Mouse (Mus musculus) erythroid progenitor cell, adult 5-6 weeks (primary cell): Measurements from ENCODE around the gene Txlng. TPM values are rescaled to one million over a fixed set of nuclear protein-coding genes. Genes with fewer than 3 reads are reported as not detected.

Source experiments
- ATAC-seq: replicated peaks from 2 replicates; pipeline ENCODE4 v1.8.0; 2016; ENCODE audit warnings: moderate number of reproducible peaks, mild to moderate bottlenecking, moderate TSS enrichment, inconsistent platforms; ENCODE audit not compliant: poor library complexity, low FRiP score, severe bottlenecking
- total RNA-seq, 2 experiments: library from RNA; stranded (forward) in 1 of 2; stranded (reverse) in 1 of 2; fragments of 150-400 nt in 1 of 2; fragments of 186-747, 209-891 nt in 1 of 2; gene quantifications; 2 replicates each; pipeline versions ENCODE4 v1.2.3 to v1.2.4; 2015 to 2017; ENCODE audit warnings: low replicate concordance in 2 of 2

Gene Txlng
- total RNA-seq, 2 experiments from 2014 or later, result 5.4 to 8.2 TPM

DNA sequence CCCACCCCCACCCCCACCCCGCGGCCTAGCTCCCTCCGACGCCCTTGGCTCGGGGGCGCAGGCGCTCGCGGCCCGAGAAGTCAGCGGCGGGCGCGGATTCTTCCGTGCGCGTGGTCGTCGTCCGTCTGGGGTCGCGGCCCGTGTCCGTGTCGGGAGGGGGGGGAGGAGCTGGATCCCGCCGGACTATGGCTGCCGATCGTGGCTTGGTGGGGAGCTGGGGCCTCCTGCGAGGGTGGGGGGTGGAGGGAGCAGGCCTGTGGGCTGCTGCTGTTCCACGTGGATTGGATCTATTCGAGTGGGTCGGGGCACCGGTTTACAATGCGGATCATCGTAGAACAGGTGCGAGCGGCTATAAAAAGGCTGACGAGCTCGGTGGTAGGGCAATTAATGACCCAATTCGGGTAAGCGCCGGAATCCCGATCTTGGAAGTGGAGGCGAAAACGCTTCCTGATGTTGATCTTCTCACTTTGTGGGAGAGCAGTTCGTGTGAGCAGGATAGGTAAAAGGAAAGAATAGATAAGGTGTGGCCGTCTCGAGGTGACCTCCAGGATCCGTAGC lies 68.2 kb downstream of the Txlng start:
- no peak for ATAC-seq

GRCm38 (mm10) chrX:162760115-162760942 lies 68.9 kb downstream of the Txlng start, which contains the start of gene Rbbp7:
Rbbp7 (plus strand) TSS chrX:162760402.
- ATAC-seq, result peak; percentile 99

DNA sequence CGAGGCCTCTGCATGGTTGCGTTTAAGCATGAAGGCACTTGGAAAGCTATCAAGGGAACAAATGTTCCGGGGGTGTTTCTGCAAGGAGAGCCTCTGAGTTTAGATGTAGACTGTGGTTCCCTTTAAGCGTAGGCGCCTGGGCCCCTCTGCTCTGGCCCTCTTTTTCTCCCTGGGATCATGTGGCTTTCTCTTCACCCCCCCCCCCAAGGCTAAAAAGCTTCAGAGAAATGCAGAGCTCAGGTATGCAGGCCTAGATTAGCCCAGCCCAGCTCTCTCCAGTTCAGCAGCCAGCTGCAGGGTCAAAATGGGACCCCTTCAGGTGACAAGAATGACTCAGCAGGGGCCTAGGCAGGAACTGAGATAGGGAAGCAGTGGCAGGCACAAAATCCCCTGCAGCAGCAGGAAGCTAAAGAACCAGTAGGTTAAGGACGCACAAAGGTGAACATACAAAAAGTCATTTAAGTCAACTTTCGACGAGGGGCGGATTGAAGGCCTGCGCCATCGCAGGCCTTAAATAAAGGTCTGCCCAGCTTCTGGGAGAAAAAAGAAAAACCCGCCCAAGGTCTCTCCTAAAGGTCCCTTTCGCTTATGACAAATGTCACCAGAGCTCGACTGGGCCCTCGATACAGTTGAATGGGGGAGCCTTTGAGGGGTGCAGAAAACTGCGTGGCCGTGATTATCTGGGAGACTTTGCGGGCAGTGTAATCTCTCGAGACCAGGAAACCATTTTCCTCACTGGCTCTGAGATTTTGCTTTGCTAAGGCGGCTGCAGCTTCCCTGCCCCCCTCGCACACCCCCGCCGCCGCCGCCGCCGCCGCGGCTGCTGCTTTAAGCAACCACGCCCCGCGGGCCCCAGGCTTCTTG lies 69.8 kb downstream of the Txlng start:
- ATAC-seq, result no peak

DNA sequence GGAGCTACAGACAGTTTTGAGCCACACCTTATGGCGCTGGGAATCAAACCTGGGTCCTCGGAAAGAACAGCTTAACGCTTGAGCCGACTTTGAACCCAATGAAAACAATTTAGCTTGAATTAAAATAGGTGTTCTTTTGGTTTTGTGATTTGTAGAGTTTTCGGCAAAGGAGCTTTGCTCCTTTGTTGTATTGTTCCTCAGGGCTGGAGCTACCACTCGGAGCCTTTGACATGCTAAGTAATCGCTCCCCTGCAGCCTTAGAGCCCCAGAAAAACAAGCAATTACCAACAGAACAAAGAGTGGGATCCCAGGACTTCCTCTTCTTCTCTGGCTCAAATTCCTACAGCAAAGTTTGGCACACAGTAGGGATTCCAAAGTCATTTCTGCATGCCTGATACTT lies 73.2 kb downstream of the Txlng start:
- ATAC-seq, result no peak

GRCm38 (mm10) chrX:162754314-162754713 lies 74.9 kb downstream of the Txlng start:
- no peak for ATAC-seq

- ATAC-seq, result no peak
Observed at GRCm38 (mm10) chrX:162752418-162752817, 76.8 kb downstream of the Txlng start.

DNA sequence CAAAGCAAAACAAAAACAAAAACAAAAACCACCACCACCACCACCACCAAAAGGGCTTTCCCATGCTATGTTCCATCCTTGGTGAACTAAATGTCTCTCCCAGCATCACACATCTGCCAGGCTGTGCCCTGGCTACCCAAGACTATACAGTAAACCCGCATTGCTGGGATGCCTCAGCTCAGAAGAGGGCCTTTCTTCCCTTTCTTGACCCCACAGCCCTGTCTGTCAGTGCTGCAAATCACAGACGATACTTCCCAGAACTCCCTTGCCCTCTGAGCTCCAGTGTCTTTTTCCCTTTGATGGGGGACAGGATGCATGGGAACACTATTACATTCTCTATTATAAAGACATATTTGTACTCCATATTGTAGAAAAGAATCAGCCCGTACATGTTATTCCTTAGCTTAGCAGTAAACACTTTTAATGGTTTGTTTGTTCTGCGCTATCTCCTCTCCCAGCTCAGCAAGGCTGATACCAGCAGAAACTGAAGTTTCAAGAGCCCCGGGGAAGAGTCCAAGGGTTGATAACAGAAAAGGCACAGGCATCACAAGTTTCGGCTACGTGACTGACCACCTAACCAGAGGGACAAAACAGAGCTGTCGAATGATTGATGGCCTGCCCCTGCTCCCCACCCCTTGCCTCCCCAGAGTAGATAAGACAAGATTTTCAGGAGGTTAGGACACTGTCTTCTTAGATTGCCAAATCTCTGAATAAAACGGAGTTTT lies 80.4 kb downstream of the Txlng start:
- ATAC-seq, result no peak

DNA sequence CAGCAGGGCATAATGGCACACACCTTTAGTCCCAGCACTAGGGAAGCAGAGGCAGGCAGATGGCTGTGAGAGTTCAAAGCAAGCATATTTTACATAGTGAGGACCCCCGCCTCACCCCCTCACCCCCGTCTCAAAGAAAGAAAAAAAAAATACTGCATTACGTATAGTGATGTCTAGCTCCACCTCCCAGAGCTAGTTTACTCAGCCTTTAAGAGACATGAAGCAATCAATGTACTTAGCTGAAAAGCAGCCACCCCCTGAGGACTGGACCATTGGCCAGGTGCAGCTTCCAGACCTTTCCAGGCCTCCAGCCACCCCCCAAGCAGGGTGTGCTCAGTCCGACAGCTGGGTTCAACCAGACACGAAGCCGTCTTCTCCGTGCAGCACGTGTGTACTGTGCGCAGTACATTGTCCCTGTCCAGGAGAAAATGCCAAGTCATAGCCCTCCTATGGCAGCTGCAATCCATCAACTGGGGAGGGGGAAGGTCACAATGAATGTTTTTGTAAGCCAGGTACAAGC lies 93.1 kb downstream of the Txlng start:
- peak; percentile 65 for ATAC-seq

- peak; percentile 97 for ATAC-seq
Observed at GRCm38 (mm10) chrX:162734997-162735929, 94.0 kb downstream of the Txlng start.

DNA sequence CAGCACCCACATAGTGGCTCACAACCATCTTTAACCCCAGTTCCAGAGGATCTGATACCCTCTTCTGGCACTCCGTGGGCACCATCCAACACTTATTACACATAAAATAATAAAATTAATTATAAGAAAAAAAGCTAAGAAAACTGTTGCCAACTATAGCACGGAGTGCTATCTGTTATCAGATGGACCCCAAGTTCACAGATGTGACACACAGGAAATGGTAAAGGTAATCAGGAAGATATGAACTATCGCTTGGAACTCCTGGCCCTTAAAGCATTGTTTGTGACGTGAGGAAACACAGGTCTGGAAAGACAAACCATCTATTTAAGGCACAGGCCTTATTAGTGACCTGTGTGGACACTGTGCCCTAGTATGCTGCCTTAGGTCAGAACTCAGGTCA lies 99.2 kb downstream of the Txlng start:
- ATAC-seq, result no peak

Other genes with a start within 250 kb of the Txlng start
- gene Reps2, start 185.8 kb downstream of the Txlng start, total RNA-seq (2015; ENCODE audit: low replicate concordance), result 9.2 and 12.6 TPM in 2 replicates
- gene Reps2, start 185.8 kb downstream of the Txlng start, total RNA-seq (2017; ENCODE audit: low replicate concordance), result 0.45 and 2.1 TPM in 2 replicates
- 108 and 135 TPM in 2 replicates for gene Rbbp7, start 69.1 kb downstream of the Txlng start, total RNA-seq (2015; ENCODE audit: low replicate concordance)
- 57.2 and 111 TPM in 2 replicates for gene Rbbp7, start 69.1 kb downstream of the Txlng start, total RNA-seq (2017; ENCODE audit: low replicate concordance)
- gene Syap1, start 59.0 kb upstream of the Txlng start, total RNA-seq (2015; ENCODE audit: low replicate concordance), result 15.1 and 22.6 TPM in 2 replicates
- gene Syap1, start 59.0 kb upstream of the Txlng start, total RNA-seq (2017; ENCODE audit: low replicate concordance), result 25.9 and 33.9 TPM in 2 replicates
- gene Ctps2, start 71.8 kb upstream of the Txlng start, total RNA-seq (2015; ENCODE audit: low replicate concordance), result 14.8 and 44.4 TPM in 2 replicates
- 13.8 and 15.8 TPM in 2 replicates for gene Ctps2, start 71.8 kb upstream of the Txlng start, total RNA-seq (2017; ENCODE audit: low replicate concordance)
- gene S100g, start 135.1 kb upstream of the Txlng start, total RNA-seq (2015; ENCODE audit: low replicate concordance), result not detected in 2 replicates
- not detected in 2 replicates for gene S100g, start 135.1 kb upstream of the Txlng start, total RNA-seq (2017; ENCODE audit: low replicate concordance)